Mouse (Mus musculus) ES-E14 (cell line): ENCODE data around the gene Lhfp. TPM values are rescaled to one million over a fixed set of nuclear protein-coding genes. Genes with fewer than 3 reads are reported as not detected.
"Not testable (repeated sequence)": the region's sequence is repeated elsewhere in the genome, so short reads cannot be mapped to it uniquely, and the experiment has no call there.

Experiments used
- DNase-seq: peaks from one replicate; pipeline ENCODE4 v3.0.0-alpha.2; 2013; ENCODE audit warnings: low read depth, low spot score
- H3K27ac ChIP-seq: 2 replicates; pipeline ENCODE4 v1.5.1; 2012; ENCODE audit warnings: low read depth, mild to moderate bottlenecking, low read length, moderate library complexity, mixed read lengths; ENCODE audit not compliant: poor library complexity, insufficient read depth, severe bottlenecking
- H3K36me3 ChIP-seq: 2 replicates; pipeline ENCODE4 v1.6.1; 2012; ENCODE audit warnings: mild to moderate bottlenecking, low read length, moderate library complexity, mixed read lengths; ENCODE audit not compliant: control insufficient read depth, poor library complexity, insufficient read depth, severe bottlenecking
- H3K4me1 ChIP-seq, 2 experiments: fragments of 150-350 bp in 1 of 2; sonication (generic) in 1 of 2; 2 replicates each; pipeline ENCODE4 v1.6.1; 2012; ENCODE audit warnings: low read length in 2 of 2, mild to moderate bottlenecking in 1 of 2, mixed read lengths in 1 of 2; ENCODE audit not compliant: control insufficient read depth in 2 of 2, insufficient read depth in 2 of 2, poor library complexity in 1 of 2
- H3K4me3 ChIP-seq, 2 experiments: fragments of 150-350 bp in 1 of 2; sonication (generic) in 1 of 2; 2 replicates each; pipeline ENCODE4 v1.5.1; 2012; ENCODE audit warnings: low read length in 2 of 2, low read depth in 1 of 2, mild to moderate bottlenecking in 1 of 2, mixed read lengths in 1 of 2; ENCODE audit not compliant: insufficient read depth in 1 of 2, poor library complexity in 1 of 2, severe bottlenecking in 1 of 2
- H3K9ac ChIP-seq: 2 replicates; pipeline ENCODE4 v1.6.1; 2012; ENCODE audit warnings: low read depth, mild to moderate bottlenecking, low read length, mixed read lengths; ENCODE audit not compliant: poor library complexity, insufficient read depth, severe bottlenecking
- H3K9me3 ChIP-seq: fragments of 150-350 bp; sonication (generic); 2 replicates; pipeline ENCODE4 v1.6.1; 2012; ENCODE audit warnings: low read depth, mild to moderate bottlenecking, low read length; ENCODE audit not compliant: control insufficient read depth, insufficient read depth
- CHD2 ChIP-seq: IDR thresholded peaks from 2 replicates; pipeline ENCODE4 v1.6.1; 2014; ENCODE audit warnings: mild to moderate bottlenecking, low read depth, low read length, inconsistent platforms
- HCFC1 ChIP-seq: IDR thresholded peaks from 2 replicates; pipeline ENCODE4 v1.6.1; 2012; ENCODE audit warnings: low read length, inconsistent platforms, borderline replicate concordance; ENCODE audit not compliant: insufficient read depth
- MAFK ChIP-seq: IDR thresholded peaks from 2 replicates; pipeline ENCODE4 v1.6.1; 2014; ENCODE audit warnings: mild to moderate bottlenecking, low read depth, low read length, inconsistent platforms; ENCODE audit not compliant: insufficient read depth
- ZC3H11A ChIP-seq: IDR thresholded peaks from 2 replicates; pipeline ENCODE4 v1.6.1; 2012; ENCODE audit warnings: low read depth, mild to moderate bottlenecking, inconsistent platforms, low read length, borderline replicate concordance
- ZNF384 ChIP-seq: IDR thresholded peaks from 2 replicates; pipeline ENCODE4 v1.6.1; 2012; ENCODE audit warnings: low read depth, low read length, inconsistent platforms
- in situ Hi-C, 2 experiments: fragments of 600-800 bp; cut with MboI; formaldehyde crosslinking; loops; one replicate each; pipeline ENCODE4 v1.15.1; 2025; ENCODE audit warnings: low sequenced_read_pairs in 2 of 2, inconsistent platforms in 1 of 2; ENCODE audit not compliant: unreplicated experiment in 2 of 2
- total RNA-seq: library from RNA; depleted of rRNA; stranded (reverse); fragments of 300-350 nt; gene quantifications from 2 replicates; pipeline ENCODE4 v1.2.3, GENCODE M21; 2012

The Lhfp gene
- total RNA-seq, 1 experiment, result 20.2 TPM

GRCm38 (mm10) chr3:53277993-53278392, 236.7 kb downstream of the Lhfp start:
- H3K9me3 ChIP-seq, result no peaks in the 10 kb centered on the region
- H3K4me1 ChIP-seq, result no peaks in the 10 kb centered on the region
- in situ Hi-C loops, result no loop called here
- no peak overlapping the region for H3K4me3 ChIP-seq
- H3K27ac ChIP-seq, result no peak overlapping the region
- H3K36me3 ChIP-seq, result no peaks in the 10 kb centered on the region
- TF ChIP-seq ZC3H11A, result no peak
- no peak for TF ChIP-seq ZNF384
- no peak for TF ChIP-seq CHD2
- no peak for TF ChIP-seq MAFK
- TF ChIP-seq HCFC1, result no peak
- no peak for DNase-seq
- no peak overlapping the region for H3K9ac ChIP-seq

GRCm38 (mm10) chr3:53282005-53282404, 240.7 kb downstream of the Lhfp start:
- in situ Hi-C loops, H3K36me3 ChIP-seq, H3K9ac ChIP-seq, H3K4me3 ChIP-seq, DNase-seq, H3K27ac ChIP-seq, H3K9me3 ChIP-seq, H3K4me1 ChIP-seq: not testable (repeated sequence)

- Histone ChIP-seq H3K4me3 (no peak overlapping the region), H3K9me3 (no peaks in the 10 kb centered on the region), H3K36me3 (no peaks in the 10 kb centered on the region), H3K4me1 (no peaks in the 10 kb centered on the region), H3K9ac (no peak overlapping the region), H3K27ac (no peak overlapping the region)
- TF ChIP-seq CHD2 (no peak), MAFK (no peak), ZC3H11A (no peak), HCFC1 (no peak), ZNF384 (no peak)
- DNase-seq, result no peak
- in situ Hi-C loops, result no loop called here
These were observed 242.7 kb downstream of the Lhfp start for GRCm38 (mm10) chr3:53284023-53284422.

- H3K27ac ChIP-seq, result no peak overlapping the region
- no peaks in the 10 kb centered on the region for H3K4me1 ChIP-seq
- no peak for DNase-seq
- no peaks in the 10 kb centered on the region for H3K36me3 ChIP-seq
- no peak overlapping the region for H3K4me3 ChIP-seq
- in situ Hi-C loops, result no loop called here
- TF ChIP-seq ZC3H11A (no peak), MAFK (no peak), HCFC1 (no peak), CHD2 (no peak), ZNF384 (no peak)
- H3K9ac ChIP-seq, result no peak overlapping the region
- H3K9me3 ChIP-seq, result no peaks in the 10 kb centered on the region
These were observed 243.3 kb downstream of the Lhfp start for GRCm38 (mm10) chr3:53284471-53285177.

- DNase-seq, result no peak
- in situ Hi-C loops, result no loop called here
- TF ChIP-seq CHD2, result no peak
- TF ChIP-seq ZNF384, result no peak
- TF ChIP-seq ZC3H11A, result no peak
- TF ChIP-seq HCFC1, result no peak
- TF ChIP-seq MAFK, result no peak
- no peaks in the 10 kb centered on the region for H3K36me3 ChIP-seq
- H3K9me3 ChIP-seq, result no peaks in the 10 kb centered on the region
- no peak overlapping the region for H3K4me3 ChIP-seq
- no peak overlapping the region for H3K9ac ChIP-seq
- no peak overlapping the region for H3K27ac ChIP-seq
- H3K4me1 ChIP-seq, result no peaks in the 10 kb centered on the region
These were observed 247.3 kb downstream of the Lhfp start for GRCm38 (mm10) chr3:53288662-53289061.
